Mouse (Mus musculus) lung, postnatal 0 days (tissue): ENCODE data around the gene Esm1.

Experiments used
- CTCF ChIP-seq: IDR thresholded peaks from 2 replicates; pipeline ENCODE4 v1.5.1; 2016; ENCODE audit warnings: antibody characterized with exemption, mild to moderate bottlenecking
- EP300 ChIP-seq: IDR thresholded peaks from 2 replicates; pipeline ENCODE4 v1.6.1; 2016; ENCODE audit warnings: antibody characterized with exemption, mild to moderate bottlenecking, control low read depth

GRCm38 (mm10) chr13:113164252-113165005, 45.0 kb upstream of the Esm1 start:
- no peak for TF ChIP-seq CTCF
- TF ChIP-seq EP300: no peak
